Mouse (Mus musculus) retina, embryonic 14.5 days (tissue): ENCODE measurements around the gene Sec11a.

Experiments used
- DNase-seq: peaks from one replicate; pipeline ENCODE4 v3.0.0-alpha.2; 2015; ENCODE audit warnings: low spot score

Gene Sec11a

DNA sequence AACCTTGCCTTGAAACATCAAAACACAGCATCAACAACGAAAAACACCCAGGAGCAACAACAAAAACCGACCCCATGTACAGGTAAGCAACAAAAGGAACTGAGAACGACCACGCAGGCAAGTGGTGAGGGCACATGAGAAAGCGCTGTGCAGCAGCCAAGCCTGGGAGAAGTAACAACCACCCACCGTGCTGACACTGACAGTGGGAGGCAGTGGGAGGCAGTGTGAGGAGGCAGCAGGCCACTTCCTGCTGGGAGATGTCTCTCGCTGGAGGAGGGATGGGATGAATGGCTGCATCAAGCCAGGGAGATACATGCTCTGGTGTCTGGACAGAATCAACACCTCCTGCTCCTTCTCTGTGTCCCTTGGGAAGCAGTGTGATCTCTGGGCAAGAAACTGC is 50.4 kb downstream of the Sec11a start:
- no peak for DNase-seq

DNA sequence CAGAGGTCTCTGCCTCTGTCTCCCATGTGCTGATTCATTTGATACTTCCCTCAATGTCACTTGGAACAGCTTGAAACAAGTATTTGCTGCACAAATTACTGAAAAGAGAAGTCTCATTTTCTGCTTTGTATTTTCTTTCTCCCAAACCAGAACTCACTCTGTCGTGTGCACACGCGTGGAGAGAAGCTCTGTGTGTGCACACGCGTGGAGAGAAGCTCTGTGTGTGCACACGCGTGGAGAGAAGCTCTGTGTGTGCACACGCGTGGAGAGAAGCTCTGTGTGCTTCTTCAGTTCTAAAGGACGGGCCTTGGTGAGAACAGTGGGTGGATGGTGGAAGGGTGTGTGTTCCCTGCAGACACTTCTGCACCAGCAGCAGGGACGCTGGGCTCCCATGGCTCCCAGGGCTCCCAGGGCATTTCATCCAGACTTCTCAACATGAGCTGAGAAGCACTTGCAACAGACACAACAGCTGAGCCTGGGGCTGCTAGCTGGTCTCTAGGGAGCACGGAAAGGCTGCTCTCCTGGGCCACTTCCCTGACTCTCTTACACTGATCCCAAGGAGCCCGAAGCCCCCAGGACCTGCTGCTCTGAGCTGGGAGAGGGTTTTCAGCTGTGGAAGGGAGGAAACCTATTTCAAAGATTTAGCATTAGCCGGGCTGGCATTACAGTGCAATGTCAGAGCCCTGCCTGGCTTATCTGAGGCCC is 52.6 kb downstream of the Sec11a start:
- no peak for DNase-seq

DNA sequence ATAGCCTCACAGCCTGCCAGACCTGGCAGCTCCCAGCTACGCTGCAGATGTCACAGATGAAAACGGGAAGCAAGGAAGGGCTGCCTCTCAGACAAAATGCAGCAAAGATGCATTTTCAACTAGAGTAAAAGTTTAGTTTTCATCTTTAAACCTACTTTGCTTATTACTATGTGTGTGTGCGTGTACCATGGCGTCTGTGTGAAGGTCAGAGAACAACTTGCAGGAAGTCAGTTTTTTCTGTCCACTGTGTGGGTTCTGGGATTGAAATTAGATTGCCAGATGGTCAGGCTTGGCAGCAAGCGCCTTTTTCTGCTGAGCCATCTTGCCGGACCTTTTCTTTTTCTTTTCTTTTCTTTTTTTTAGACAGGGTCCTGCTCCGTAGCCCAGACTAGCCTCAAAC is 53.4 kb downstream of the Sec11a start:
- DNase-seq: no peak

DNA sequence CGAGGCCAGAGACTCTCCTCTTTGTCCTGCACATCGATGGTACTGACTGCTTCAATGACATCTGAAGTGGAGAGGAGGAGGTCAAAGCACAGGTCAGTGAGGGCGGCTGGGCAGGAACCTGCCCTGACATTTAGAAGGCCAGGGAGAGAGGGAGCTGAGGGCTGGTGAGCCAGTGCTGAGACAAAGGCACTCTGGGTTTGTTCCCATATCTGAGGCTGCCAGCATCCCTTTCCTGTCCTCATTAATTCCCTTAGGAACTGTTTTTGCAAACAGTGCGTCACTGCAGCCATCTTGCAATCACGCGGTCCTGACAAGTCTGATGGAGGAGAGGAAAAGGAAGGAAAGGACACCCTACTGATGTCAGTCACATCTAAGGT is 53.8 kb downstream of the Sec11a start:
- no peak for DNase-seq

DNA sequence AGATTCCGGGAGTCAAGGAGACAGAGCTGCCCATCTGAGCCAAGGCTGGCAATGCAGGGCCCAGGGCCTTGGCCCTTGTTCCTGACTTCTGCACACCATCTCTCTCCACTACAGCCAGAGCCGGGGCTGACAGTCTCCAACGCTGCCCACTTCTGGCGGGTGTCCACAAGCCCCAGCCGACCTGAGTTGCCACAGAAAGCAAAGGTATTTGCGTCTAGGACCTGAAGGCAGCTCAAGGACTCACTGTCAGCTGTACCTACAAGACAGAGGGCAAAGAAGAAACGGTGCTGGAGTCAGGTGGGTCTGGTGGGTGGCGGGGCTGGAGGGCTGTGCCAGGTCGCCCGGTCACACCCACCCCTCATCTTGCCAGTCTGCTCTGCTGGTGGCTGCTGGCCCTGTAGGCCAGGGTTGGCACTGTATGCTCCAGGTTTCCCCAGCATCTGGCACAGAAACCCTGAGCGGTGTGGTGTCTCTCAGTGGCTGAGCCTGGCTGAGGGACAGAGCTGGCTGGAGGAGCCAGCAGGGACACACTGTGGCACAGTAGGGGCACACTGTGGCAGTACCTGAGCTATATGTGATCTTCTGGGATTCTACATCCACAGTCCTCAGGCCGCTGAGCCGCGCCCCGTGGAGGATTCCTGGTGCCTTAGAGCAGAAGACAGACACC is 54.4 kb downstream of the Sec11a start:
- DNase-seq: no peak

DNA sequence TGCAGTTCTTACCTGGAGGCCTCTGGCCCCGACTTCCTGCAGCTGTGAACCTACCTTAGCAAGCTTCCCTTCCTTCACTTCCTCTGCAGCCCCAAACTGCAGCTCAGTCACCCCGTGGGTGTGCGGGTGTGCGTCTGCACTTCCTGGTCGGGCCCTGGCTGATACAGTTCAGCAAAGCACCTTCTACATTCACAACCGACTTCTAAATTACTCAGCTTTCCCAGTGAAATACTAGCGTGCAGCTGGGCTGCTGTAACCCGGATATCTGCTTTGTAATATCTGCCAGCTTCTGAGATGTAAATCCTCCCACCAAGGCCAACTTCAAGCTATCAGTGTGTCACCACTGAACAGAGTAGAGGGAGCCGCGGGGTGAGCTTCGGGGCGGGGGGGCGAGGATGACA is 57.7 kb downstream of the Sec11a start:
- no peak for DNase-seq

DNA sequence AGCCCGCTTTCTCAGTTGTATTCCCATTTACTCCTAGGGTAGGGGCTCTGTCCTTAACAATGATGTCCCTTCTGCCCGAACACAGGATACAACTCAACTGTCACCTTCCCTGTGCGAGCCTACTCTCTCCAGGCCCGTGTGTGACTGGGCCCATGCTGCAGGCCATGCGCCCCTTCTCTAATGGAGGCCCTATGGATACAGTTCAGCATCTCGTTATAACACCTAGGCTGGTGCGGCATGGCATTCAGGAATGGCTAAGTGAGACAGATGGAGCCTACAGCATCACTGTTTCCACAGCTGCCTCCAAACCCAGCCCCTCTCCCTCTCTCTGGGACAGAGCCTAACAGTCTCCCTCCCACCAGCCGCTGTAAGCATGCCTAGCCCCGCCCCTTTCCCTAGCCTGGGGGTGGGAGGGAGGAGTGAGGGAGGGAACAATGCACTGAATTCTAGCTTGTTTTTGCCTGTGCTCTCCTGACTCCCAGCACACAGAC is 58.5 kb downstream of the Sec11a start:
- peak; percentile 61 for DNase-seq

DNA sequence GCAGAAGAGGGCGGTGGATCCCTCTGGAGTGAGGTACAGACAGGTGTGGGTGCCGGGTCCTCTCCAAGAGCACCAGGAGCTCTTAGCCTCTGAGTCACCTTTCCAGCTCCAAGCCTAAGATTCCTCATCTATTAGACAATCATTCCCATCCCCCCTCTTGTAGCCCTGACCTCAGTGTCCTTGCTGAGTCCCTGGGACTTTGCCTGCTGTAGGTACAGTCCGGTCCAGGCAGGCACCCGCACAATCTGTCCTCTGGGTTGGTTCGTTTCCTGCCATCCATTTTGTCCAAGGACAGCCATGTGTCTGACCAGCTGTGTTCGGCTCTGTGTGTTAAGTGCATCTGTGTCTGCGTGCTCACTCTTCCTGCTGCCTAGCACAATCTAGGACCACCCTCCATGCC is 59.0 kb downstream of the Sec11a start:
- DNase-seq: no peak

DNA sequence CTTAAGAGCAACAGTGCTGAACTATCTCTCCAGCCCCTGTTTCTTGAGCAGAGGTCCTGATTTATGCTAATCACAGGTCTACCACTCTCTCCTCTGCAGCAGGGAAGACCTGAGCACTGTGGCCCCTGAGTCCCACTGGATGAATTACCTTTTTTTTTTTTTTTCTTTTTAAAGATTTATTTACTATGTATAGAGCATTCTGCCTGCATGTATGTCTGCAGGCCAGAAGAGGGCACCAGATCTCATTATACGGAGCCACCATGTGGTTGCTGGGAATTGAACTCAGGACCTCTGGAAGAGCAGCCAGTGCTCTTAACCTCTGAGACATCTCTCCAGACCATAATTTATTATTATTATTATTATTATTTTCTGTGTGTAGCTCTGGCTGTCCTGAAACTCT is 61.9 kb downstream of the Sec11a start:
- DNase-seq: peak; percentile 35

DNA sequence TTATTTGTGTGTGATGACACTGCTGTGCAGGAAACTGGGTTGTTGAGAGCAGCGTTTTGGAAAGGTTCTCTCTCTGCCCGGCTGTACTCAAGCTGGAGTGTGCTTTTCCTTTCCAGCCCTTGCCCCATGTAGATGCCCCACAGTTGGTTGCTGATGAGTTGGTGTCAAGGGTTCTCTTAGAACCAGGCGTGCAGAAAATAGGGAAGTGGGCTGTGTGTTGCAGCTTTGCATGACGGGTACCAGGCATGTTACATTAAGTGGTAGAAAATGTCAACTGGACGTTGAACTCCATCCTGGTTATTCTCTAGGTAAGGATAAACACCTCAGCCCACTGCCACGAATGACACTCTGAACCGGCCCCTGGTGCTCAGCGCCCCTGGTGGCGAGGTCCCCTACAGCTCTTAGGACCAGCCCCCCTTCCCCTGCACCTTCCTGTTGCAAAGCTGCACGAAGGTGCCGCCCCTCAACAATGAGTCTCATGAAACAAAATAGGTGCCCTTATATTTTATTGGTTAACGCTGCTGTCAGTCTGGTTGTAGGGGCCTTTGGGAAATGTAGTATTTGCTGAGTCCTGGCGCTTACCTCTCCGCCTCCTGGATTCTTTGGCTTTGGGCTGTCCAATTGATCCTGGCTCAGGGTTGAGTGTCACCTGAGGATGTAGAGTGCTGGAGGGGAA is 64.6 kb downstream of the Sec11a start:
- DNase-seq: peak; percentile 75

DNA sequence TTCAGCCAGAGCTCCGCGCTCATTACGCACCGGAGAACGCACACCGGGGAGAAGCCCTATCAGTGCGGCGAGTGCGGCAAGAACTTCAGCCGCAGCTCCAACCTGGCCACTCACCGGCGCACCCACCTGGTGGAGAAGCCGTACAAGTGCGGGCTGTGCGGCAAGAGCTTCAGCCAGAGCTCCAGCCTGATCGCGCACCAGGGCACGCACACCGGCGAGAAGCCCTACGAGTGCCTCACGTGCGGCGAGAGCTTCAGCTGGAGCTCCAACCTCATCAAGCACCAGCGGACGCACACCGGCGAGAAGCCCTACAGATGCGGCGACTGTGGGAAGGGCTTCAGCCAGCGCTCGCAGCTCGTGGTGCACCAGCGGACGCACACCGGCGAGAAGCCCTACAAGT is 71.9 kb downstream of the Sec11a start:
- no peak for DNase-seq

DNA sequence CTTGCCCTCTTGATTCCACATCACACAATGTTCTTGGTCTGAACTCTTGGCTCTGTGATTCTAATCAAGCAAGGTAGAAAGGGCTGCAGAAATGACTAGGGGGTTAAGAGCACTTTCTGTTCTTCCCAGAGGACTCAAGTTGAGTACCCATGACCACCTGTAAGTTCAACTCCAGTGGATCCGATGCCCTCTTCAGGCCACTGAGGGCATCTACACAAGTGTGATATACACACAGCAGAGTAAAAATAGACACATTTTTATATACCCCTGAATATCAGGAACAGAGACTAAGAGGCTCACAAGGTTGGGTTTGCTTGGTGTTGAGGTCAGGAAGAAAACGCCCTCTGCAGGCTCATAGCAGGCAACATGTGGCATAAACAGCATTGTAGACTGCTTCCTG is 73.9 kb downstream of the Sec11a start:
- no peak for DNase-seq

DNA sequence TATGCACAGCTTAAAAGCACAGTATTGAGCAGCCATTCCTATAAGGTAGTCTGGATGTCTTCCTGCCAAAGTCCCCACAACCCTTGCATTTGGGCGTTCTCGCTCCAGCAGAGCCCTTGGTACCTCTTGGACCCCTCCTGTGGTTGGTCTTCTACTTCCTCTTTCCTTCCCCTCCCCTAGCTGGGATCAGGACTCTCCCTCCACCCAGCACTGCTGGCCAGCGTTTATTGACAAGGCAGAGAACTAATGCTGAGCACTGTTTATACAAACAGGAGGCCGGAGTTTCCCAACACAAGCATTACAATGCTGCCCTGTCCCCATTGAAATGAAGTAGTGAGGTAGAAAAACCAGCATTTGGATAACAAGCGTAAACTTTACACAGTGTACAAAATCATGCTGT is 74.5 kb downstream of the Sec11a start:
- no peak for DNase-seq

DNA sequence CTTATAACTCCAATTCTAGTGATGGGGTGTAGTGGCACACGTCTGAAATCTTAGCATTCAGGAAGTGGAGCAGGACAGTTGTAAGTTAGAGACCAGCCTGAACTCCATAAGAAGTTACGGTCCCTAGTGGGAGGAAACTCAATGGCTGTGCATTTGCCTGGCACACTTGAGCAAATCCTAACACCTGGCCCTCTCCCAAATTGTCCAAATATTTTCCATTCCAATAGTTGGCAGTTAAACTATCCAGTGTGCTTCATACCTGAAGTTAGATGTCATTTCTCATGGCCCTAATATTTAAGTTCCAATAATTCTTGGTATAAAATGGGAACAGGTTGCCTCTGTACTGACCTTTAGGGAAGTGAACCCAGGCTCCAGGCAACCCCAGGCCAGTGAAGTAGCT is 78.9 kb downstream of the Sec11a start:
- DNase-seq: no peak

DNA sequence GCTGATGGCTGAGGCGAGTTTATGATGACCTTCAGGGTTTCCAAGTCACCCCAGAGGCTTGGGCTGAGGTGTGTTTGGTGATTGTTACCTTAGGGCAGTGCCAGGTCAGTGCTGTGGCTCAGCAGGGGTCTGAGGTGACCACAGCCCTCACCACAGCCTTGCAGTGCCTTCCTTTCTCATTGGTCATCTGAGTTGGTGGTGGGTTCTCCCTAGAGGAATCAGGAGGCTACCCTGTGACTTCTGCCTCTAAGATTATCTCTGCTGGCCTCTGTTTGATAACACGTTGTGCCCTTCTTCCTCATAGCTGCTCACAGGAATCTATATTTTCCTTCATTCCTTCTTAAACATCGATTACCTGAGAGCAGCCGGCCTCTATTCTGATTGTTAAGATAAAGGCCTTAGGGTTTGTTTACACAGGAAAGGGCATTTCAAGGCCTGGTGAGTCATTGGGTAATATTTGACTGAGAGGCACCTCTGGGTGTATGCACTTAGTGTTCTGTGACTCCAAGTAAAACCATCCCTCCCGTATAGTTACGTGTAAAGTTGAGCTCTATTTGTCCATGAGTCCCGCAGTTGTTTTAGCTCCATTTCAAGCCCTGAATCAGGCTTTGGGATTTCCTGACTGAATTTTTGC is 80.9 kb downstream of the Sec11a start:
- DNase-seq: no peak

DNA sequence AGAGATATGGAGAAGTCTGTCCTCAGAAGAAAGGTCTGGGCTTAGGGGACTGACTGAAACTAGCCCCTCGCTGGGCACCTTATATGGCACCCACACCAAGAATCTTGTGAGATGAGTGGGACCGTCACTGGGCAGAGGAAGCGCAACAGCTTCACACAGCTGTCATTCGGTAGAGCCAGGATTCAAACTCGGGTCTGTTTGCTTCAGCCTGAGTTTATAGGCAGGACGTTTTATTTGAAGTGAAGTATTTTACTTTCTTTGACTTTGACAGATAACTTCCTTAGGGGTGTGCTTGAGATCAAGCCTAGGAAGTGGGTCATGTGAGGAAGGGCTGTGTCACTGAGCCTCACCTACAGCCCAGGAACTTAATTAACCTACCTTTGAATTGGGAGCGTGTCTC is 82.1 kb downstream of the Sec11a start:
- DNase-seq: no peak

DNA sequence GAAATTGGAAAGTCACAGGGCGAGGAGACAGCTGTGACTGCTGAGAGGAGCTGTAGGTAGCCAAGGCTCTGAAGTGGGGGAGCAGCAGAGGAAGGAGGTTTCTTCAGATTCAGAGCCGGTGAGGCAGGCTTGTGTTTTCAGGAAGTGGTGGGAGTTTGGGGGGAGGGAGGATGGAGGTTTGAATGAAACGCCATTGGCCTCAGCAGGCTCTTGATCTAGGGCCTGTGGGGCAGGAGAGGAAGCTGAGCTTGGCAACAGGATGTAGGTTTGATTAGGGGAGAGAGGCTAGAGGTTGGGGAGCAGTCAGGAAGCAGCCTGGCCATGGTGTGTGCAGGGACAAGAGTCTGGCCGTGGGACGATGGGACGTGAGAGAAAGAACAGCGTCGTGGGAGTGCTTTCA is 82.7 kb downstream of the Sec11a start:
- DNase-seq: no peak

DNA sequence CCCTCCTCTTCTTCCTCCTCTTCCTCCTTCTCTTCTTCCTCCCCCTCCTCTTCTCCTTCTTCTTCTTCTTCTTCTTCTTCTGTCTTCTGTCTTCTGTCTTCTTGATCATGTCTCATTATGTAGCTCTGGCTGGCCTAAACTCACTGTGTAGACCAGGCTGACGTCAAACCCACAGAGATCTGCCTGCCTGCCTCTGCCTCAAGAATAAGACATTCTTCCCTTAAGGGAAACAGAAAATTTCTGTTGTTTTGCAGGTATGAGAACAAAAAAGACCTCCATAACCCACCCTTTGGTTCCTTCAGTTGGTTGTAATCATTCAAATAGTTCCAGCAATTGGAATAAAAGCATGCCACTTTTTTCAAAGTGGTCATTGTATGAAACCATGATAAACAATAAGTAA is 83.4 kb downstream of the Sec11a start:
- DNase-seq: no peak

DNA sequence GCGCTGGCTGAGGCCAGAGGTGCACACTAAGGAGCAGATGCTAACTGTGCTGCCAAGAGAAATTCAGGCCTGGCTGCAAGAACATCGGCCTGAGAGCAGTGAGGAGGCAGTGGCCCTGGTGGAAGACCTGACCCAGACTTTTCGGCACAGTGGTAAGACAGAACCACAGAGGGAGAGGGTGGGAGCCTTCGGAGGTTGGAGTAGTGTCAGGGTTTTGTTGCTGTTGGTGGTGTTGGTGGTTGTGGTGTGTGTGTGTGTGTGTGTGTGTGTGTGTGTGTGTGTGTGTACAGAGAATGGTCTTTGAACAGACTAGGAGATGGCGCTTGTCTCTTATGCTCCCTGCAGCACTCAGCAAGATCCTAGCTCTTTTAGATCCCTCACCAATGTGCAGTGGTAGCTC is 84.1 kb downstream of the Sec11a start:
- no peak for DNase-seq

DNA sequence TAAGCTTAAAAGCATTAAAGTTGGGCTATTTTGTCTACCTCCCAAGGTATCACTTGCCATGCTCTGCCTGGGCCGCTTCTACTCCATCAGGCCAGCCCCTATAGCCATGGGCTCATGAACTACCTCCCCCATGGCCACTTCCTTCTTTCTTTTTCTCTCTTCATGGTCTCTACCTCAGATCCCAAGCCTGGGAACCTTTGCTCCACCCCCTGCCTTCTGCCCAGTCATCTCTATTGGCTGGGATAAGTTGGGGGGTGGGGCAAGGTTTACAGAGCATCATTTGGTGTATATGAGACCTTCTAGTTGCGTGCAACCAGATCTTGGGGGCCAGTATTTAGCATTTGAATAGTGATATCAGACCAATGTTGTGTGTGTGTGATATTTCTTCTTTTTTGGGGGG is 85.1 kb downstream of the Sec11a start:
- DNase-seq: no peak

DNA sequence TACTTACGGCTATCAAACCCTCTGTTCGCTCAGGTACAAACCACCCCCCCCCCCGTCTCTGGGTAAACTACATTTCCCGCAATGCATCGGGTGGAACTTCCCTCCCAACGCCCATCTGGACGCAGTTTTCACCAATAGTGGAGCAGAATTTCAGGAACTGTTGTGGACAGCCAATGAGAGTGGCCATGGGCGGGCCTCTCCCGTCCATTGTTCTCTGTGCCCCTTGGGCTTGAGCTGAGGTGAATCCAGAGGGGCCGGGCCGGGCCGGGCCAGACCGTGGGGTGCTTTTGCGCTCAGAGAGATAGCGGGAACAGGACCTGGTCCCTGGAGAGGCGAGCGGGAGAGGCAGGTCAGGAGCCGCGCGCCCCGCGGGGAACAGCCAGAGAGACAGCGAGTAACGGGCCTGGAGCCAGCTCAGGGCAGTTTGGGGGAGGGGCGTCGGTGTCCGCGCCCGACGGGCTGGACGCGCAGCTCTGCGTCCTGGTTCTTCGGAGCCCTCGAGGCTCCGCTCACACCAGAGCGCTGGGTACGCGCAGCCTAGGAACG is 86.8 kb downstream of the Sec11a start, which contains the start of gene Zscan2:
TSS of gene Zscan2 (plus strand) at position 192 of the 546 bp plus-strand sequence.
- peak; percentile 95 for DNase-seq

DNA sequence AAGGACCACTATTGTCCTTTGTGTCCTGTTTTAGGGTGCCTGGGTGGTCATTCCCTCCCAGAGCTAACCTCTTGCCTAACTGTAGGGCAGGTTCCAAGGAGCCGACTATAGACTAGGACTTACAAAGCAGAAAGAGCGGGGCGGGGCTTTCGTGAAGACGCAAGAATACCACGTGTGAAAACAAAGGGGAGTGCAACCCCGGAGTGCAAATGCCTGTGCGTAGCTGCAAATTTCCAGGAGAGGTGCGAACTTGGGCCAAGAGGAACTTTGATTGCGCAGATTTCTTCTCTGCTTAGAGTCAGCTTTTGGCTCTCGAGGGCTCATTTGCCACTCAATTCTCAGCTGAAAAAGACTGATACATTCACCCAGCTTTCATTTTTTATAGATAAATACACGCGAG is 87.4 kb downstream of the Sec11a start:
- DNase-seq: peak; percentile 64

DNA sequence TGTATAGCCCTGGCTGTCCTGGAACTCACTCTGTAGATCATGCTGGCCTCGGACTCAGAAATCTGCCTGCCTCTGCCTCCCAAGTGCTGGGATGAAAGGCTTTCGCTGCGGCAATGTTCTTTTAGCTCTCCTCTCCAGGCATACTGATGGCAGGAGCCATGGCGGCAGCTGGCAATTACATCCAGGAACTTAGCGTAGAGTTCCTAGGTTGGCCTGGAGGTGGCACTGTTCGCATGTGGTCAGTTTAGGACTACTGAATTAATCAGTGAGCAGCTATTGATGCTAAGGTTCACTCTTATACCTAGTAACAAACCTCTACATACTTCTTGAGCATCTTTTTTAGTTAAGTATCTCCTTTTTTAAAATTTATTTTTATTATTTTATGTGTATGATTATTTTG is 90.4 kb downstream of the Sec11a start:
- peak; percentile 90 for DNase-seq
